Mouse (Mus musculus) CH12.LX (cell line): Measurements from ENCODE around the gene Zfp512.

Experiments
- GABPA ChIP-seq: IDR thresholded peaks from 2 replicates; pipeline ENCODE4 v1.6.1; 2012; ENCODE audit warnings: low read depth, low read length, improper control_type of control experiment, inconsistent platforms; ENCODE audit not compliant: insufficient replicate concordance
- MAZ ChIP-seq: IDR thresholded peaks from 2 replicates; pipeline ENCODE4 v1.6.1; 2012; ENCODE audit warnings: low read depth, mild to moderate bottlenecking, inconsistent platforms, low read length, improper control_type of control experiment, moderate library complexity
- NRF1 ChIP-seq: IDR thresholded peaks from 2 replicates; pipeline ENCODE4 v1.6.1; 2014; ENCODE audit warnings: low read depth, mild to moderate bottlenecking, inconsistent platforms, low read length, improper control_type of control experiment, moderate library complexity
- POLR2A ChIP-seq: IDR thresholded peaks from 2 replicates; pipeline ENCODE4 v1.6.1; 2011; ENCODE audit warnings: low read depth, mild to moderate bottlenecking, improper control_type of control experiment, low read length
- ZNF384 ChIP-seq: IDR thresholded peaks from 2 replicates; pipeline ENCODE4 v1.6.1; 2012; ENCODE audit warnings: low read depth, low read length, improper control_type of control experiment, inconsistent platforms

GRCm38 (mm10) chr5:31527117-31527680, 75.0 kb downstream of the Zfp512 start:
- no peak for TF ChIP-seq MAZ
- no peak for TF ChIP-seq POLR2A
- no peak for TF ChIP-seq NRF1
- no peak for TF ChIP-seq GABPA
- no peak for TF ChIP-seq ZNF384
